Mouse (Mus musculus): ENCODE data around the gene Nfasc.

DNA sequence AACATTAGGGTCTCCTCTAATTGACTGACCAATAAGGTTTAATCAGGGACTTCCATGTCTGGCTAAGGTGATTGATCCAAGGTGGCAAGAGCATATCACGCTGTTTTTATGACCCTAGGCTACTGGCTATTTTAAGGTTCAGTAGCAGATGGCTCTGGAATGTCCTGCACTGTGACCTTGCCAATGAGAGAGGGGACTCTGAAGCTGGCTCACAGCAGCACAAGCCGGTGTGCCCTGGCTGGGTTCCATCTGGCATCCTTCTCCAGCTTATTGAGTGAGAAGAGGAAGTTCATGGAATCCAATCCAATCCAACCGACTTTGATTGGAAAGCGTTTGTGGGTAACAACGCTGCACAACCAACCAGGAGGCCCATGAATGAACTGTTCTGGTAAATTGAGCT, 45.3 kb upstream of the Nfasc start:
- TF ChIP-seq POLR2A (IDR thresholded peaks at IDR 0.05; ENCODE audit: low read depth, low read length) (no peak), CTCF (IDR thresholded peaks at IDR 0.05; ENCODE audit: extremely low read depth, insufficient read depth, insufficient read length, insufficient replicate concordance) (no peak)
